Mouse (Mus musculus) lung, postnatal 36 days (tissue): Measurements from ENCODE around the gene Eif3d.

ENCODE experiments used
- DNase-seq: peaks from one replicate; pipeline ENCODE4 v3.0.0; 2022; ENCODE audit warnings: mixed read lengths

The Eif3d gene

DNA sequence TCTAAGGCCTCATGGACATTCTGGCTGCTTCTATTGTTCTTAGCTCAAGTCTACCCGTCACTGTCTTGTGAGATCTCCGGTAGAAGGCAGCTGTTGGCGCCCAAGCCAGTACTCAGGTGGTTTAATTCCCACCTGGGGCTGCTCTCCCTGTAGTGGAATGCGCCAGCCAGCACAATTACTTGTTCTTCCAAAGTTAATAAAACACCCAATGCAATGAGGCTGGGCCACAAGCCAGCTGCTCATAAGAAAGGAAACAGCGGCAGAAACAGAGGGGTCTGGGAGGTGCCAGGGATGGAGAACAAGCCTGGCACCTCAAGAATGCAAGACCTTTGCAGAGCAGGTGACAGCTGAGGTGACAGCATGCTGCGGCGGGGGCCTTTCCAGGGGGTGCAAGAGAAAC is 21.6 kb downstream of the Eif3d start:
- no peak for DNase-seq

GRCm38 (mm10) chr15:77945711-77946110 is 24.9 kb downstream of the Eif3d start:
- DNase-seq, result peak; percentile 81

GRCm38 (mm10) chr15:77941563-77941962 is 29.1 kb downstream of the Eif3d start:
- DNase-seq, result no peak

- DNase-seq, result no peak
These were observed 32.1 kb downstream of the Eif3d start for GRCm38 (mm10) chr15:77938516-77938915.

- no peak for DNase-seq
These were observed 34.8 kb downstream of the Eif3d start for GRCm38 (mm10) chr15:77935673-77936375.

GRCm38 (mm10) chr15:77934968-77935367 is 35.6 kb downstream of the Eif3d start:
- DNase-seq, result no peak

DNA sequence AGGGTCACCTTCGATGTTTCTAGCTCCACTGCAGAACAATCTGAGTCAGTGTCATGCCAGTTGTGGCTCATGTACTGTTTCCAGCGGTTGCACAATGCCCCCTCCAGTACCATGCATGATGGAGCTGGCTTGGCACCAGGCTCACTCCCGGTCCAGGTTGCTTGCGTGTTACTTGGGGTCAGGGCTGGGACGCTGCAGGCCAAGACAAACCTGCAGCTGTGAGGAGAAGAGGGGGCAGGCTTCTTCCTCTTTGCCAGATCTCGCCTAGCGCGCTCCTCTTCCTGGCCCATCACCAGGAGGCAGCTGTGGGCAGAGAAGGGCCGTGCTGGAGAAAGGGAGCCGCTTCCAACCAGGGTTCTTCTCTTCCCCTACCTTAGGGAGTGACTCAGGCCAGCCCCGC is 36.3 kb downstream of the Eif3d start:
- DNase-seq, result no peak

DNA sequence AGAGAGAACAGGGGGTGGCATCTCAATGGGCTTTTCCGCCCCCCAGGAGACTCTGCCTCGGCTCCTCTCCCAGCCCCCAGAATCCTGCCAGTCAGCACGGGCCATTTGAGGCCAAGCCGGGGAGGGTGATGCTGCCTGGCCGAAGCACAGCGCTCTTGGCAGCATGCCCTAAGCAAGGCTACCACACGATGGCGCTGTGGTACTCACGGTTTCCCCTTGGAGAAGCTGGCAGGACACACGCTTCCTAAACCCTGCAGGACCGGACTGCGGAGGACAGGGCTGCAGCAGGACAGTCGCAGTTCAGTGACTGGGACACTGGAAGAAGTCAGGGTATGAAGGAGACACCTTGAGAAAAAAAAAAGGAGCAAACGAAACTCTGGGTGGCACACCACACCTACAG is 36.8 kb downstream of the Eif3d start:
- peak; percentile 99 for DNase-seq

DNA sequence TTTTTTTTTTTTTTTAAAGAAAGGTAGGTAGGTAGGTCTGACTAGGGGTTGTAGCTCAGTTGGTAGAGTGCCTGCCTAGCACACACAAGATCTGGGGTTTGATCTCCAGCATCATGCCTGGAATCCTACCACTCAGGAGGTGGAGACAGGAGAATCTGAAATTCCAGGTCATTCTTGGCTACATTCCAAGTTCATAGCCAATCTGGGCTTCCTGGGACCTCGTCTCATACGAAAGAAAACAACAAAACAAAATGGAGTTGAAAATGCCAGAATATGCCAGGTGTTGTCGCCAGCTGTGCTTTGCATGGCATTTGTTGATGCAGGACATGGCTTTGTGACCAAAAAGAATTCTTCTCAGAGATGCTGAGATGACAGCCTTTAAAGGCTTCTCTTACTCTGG is 37.4 kb downstream of the Eif3d start:
- no peak for DNase-seq

DNA sequence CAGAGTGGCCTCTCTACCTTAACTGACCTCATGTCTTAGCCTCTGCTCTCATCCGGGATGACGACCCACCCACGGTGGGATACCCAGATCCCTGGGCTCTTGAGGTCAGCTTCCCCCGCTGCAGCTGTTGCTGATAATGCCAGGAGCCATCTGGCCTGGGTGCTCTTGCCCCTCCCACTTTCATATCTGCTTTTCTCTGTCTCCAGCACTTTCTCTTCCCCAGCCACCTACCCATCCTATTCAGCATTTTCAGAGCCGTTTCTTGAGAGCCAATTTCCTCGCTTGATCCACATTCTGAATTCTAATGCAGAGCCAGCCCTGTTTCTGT is 39.0 kb downstream of the Eif3d start:
- DNase-seq, result no peak

- DNase-seq, result no peak
These were observed 39.5 kb downstream of the Eif3d start for GRCm38 (mm10) chr15:77930986-77931688.

DNA sequence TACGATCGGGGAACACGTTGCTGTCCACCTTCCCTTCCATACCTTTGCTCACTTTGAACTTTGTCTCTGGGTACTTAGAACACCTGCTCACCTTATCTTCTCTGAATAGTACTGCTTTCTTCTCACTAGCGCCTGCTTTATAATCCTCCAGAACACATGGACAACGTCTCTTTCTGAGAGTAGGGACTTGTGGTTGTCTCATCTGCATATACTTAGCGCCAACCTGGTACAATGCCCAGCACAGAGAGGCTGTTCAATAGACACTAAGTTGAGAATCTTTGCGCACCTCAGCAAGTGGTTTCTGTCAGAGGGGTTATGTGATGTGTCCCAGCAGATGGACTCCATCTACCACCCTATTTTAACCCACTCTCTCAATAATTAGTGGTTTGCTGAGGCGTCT is 40.8 kb downstream of the Eif3d start:
- no peak for DNase-seq

- peak; percentile 99 for DNase-seq
These were observed 41.8 kb downstream of the Eif3d start, which contains the start of gene Txn2 for GRCm38 (mm10) chr15:77928673-77929331. Txn2 (minus strand) TSS chr15:77929006.

DNA sequence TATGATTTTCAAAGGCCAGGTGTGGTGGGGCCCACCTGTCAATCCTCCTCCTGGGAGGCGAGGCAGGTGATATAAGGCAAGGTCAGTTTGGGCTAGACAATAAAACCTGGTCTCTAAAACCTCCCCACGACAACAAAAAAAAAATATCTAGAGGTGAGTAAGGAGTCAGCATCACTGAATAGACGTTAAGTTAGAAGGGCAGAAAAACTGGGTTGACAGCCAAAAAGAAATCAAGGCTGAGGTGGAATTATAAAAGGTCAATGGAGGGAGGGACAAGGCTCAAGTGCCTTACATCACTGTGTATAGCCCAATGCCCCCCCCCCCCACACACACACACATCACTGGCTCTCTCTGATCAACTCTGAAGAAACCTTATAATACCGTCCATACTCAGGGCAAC is 42.5 kb downstream of the Eif3d start:
- DNase-seq, result no peak

DNA sequence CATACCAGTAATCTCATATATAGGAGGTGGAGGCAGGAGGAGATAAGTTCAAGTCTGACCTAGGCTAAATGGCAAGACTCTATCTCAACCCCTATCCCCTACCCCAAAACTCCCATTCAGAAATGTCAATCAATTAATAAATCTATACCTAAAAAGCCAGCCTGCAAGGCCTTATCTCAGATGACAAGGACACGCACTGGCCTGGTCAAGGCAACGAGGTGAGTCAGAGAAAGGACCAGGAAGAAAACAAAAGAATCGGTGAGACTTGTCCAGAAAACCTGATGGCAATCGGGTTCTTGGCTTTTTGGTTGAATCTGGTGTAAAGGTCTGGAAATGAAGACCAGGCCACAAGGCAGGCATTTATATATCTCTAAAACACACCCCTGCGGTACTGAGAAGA is 43.7 kb downstream of the Eif3d start:
- no peak for DNase-seq

- DNase-seq, result no peak
These were observed 45.4 kb downstream of the Eif3d start for GRCm38 (mm10) chr15:77925195-77925594.

GRCm38 (mm10) chr15:77923267-77924035 is 47.2 kb downstream of the Eif3d start:
- no peak for DNase-seq

DNA sequence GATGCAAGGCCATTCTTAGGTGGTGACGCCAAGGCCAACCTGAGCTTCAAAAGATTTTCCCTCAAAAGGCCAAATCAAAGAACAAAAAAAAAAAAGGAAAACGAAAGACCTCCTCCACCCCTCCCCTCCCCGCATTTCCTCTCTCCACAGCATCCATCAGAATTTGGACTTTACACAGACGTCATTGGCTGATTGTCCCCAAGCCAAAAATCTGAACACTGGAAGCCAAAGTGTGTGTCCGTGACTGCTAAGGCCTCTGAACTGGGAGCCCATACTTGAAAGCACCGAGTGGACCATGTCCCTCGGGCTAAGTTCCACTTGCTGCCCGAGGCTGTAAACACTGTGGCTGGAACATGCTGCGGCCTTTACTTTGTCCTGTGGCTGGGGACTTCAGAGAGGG is 47.9 kb downstream of the Eif3d start:
- DNase-seq, result no peak

- no peak for DNase-seq
These were observed 49.0 kb downstream of the Eif3d start for GRCm38 (mm10) chr15:77921636-77922035.

GRCm38 (mm10) chr15:77920511-77921462 is 49.8 kb downstream of the Eif3d start:
- DNase-seq, result no peak

- no peak for DNase-seq
These were observed 51.2 kb downstream of the Eif3d start for GRCm38 (mm10) chr15:77919441-77919840.
